Mouse (Mus musculus) ES-E14 (cell line): ENCODE measurements around the gene Ctnnbl1.

Experiments
- CHD2 ChIP-seq: IDR thresholded peaks from 2 replicates; pipeline ENCODE4 v1.6.1; 2014; ENCODE audit warnings: mild to moderate bottlenecking, low read depth, low read length, inconsistent platforms
- HCFC1 ChIP-seq: IDR thresholded peaks from 2 replicates; pipeline ENCODE4 v1.6.1; 2012; ENCODE audit warnings: low read length, inconsistent platforms, borderline replicate concordance; ENCODE audit not compliant: insufficient read depth
- ZC3H11A ChIP-seq: IDR thresholded peaks from 2 replicates; pipeline ENCODE4 v1.6.1; 2012; ENCODE audit warnings: low read depth, mild to moderate bottlenecking, inconsistent platforms, low read length, borderline replicate concordance

DNA sequence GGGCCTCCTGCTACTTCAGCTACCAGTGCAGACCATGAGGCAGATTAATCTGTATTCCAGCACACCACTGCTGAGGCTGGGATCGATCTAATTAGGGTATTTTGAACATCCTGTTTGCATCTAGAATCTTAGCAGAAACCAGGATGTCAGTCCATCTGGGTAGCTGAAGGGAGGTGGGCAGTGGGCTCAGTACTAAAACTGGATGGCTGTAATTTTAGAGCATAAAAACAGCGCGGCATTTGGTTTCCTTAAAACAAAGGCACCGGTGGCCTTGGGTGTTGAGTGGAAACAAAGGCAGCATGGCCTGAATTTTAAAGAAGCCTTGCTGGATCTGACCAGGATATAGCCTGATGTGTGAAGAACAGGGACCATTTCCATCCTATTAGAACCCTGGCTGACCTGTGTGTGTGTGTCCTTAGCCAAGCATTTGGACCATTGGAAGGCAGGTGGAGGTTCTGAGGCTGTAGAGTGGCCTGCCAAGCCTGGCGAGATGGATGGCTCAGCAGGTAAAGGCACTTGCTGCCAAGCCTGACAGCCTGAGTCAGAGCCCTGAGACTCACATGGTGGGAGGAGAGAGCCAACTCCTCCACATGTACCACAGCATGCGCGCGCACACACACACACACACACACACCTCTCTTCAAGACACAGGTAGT is 122.0 kb downstream of the Ctnnbl1 start:
- TF ChIP-seq CHD2 (no peak), ZC3H11A (no peak), HCFC1 (no peak)
